Mouse (Mus musculus): ENCODE data around the gene Gm20721.
"Not testable (repeated sequence)": the region's sequence is repeated elsewhere in the genome, so short reads cannot be mapped to it uniquely, and the experiment has no call there.

Gm20721 gene

DNA sequence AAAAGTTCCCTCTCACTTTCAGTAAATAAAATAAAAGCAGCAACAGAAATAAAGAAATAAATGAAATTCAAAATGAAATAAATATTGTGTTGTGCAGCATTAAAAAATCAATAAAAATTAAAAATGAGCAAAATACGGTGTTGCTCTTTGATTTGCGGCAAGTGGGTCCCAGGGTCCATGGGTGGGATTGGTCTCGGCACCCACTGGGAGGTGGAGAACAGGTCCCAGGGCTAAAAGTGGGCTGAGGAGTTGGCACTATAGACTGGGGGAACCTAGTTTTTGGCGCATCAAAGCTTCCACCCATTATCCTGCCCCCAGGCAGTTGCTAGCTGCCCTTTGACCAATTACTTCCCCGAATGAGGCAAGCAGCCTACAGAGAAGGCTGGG, at the start of gene Gm20721:
Gene Gm20721, minus strand, starts transcription at position 101 of the 387 bp plus-strand sequence.
- DNase-seq: no peak

DNA sequence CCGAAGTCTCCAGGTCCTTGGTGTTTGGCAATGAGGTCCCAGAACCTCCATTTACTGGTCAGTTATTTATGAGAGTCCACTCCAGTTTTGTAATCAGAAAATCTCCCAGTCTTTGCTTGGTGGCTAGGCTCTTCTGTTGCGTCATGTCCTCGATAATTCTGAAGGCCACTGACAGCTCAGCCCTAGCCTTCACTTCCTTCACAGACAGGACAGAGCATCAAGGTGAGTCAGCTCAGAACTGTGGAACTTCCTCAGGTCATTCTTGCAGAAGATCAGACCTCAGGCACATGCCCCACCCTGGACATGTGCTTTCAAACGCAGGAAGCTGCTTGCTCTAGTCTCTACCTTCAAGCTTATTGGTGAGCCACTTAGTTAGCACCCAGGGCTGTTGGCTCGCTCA, 46.9 kb upstream of the Gm20721 start:
- no peak for DNase-seq

DNA sequence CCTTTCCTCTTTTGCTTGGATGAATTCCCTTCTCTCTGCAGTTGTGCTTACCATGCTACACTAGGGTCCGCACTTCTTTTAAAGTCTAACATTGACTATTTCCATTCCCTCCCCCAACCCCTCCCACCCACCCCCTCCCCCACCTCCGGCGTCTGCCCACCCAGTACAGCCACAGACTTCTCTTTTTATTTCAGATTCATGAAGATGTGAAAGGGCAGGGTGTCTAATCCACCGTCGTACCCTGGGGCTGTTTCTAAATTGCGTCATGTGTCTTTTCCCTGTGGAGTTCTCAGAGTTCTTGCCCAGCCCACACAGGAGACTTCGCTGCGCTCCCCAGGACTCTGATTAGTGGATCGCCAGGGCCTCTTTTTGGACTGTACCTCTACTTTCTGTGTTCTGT, 46.0 kb upstream of the Gm20721 start:
- no peak for DNase-seq

DNA sequence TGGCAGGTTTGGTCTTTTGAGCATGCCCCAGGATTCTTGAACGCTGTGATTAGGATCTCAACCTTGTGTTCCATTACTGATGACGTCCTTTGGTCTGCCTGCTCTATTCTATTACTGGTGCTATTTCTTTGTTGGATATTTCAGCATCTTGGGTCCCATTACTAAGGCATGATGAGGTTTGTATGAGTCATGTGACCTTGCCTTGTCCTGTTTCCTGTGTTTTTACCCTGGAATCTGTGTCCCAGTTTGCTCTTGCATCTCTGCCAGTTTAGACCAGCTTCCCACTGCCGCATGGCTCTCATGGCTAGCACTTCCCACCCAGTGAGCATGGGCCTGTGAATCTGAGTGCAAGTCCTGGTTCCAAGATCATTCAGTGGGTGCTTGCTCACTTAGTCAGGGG, 45.4 kb upstream of the Gm20721 start:
- DNase-seq: no peak

DNA sequence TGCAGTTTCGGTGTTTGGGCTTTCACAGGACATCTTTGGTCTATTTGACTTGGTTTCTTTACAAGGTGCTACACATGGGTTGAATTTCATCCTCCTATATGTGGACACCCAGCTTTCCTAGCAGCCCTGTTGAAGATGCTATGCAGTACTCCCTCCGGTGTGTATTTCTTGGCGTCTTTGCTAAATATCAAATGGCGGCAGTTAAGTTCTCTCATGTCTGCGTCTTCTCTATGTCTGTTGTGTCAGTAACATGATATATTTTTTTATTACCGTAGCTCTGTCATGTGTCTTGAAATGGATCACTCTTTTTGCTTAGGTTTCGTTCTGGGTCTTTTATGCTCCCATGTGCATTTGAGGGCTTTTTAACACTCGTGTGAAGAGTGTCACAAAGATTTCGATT, 34.5 kb upstream of the Gm20721 start:
- no peak for DNase-seq

DNA sequence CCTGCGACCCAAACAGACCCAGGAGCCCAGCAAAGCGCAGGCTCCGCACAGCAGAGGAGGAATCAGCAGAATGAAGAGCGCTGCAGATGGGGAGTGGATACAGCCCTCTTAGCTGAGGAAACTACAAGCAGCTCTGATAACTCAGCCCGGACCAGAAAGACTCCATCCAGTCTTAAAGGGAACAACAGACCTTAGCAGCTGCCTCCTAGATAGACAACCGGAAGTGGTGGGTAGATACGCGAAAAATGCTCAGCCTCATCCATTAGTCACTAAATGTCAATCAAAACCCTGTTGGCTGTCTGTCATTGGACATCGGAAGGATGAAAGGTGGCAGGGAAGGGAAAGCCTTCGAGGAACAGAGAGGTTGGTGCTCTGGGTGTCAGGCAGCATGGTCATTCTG, 20.1 kb upstream of the Gm20721 start:
- DNase-seq: no peak

DNA sequence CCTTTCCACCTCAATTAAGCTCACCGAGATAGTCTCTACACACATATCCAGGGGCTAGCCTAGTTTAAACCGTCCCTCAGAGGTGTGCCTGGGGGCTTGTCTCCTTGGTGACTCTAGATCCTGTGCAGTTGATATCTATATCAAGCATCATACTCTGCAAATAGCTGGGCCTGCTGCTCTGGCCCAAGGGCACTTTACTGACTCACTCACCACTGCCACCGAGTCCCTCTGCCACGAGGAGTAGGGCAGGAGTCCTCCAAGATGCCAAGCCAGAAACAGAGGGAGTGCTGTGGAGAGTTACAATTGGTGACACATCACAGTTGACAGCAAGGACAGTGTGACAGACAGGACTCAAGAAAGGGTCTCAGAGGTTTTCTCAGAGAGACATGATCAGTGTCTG, 13.1 kb upstream of the Gm20721 start:
- DNase-seq: no peak

DNA sequence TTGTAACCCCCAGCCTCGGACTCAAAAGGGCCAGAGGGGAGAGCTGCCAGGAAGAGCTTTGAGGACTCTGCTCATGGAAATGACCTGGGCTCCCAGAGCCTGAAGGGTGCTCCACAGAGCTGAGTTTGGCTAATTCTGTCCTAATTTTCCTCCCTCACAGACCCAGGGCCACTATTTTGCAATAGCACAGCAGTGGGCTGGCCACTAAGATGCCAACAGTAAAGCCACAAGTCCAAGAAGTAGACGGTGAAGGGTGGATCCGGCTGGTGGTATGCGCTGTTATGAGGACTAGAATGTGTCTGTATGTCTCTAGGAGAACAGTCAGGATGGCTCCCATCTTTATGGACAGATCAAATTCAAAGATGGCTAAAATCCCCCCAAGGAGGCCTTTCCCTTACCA, 12.0 kb upstream of the Gm20721 start:
- DNase-seq: no peak

DNA sequence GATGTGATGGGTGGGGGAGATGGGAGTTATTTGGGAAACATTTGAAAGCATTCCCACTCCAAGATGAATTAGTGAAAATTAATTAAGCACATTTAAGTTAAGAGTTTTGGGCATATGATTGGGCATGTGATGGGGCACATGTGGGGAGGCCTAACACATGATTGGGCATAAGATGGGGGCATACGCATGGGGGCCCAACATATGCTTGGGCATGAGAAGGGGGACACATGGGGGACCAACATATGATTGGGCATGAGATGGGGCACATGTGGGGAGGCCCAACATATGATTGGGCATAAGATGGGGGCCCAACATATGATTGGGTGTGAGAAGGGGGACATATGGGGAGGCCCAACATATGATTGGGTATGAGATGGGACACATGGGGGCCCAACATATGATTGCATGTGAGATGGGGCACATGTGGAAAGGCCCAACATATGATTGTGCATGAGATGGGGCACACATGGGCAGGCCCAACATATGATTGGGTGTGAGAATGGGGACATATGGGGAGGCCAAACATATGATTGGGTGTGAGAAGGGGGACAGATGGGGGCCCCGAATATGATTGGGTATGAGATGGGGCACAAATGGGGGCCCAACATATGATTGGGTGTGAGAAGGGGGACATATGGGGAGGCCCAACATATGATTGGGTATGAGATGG, 622 bp upstream of the Gm20721 start:
- DNase-seq: not testable (repeated sequence)

DNA sequence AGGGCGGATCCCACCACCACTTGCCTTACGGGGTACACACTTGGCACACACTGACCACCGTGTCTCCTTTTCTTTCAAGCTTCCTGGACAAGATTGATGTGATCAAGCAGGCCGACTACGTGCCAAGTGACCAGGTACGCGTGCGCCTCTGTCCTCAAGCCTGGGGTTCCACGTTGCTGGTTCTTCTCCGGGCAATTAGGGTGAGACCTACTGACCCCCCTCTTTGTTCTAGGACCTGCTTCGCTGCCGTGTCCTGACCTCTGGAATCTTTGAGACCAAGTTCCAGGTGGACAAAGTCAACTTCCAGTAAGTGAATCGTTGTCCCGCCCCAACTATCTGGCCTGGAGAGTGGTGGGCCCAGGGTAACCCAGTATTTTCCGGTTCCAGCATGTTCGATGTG, 1.5 kb downstream of the Gm20721 start:
- DNase-seq: no peak

DNA sequence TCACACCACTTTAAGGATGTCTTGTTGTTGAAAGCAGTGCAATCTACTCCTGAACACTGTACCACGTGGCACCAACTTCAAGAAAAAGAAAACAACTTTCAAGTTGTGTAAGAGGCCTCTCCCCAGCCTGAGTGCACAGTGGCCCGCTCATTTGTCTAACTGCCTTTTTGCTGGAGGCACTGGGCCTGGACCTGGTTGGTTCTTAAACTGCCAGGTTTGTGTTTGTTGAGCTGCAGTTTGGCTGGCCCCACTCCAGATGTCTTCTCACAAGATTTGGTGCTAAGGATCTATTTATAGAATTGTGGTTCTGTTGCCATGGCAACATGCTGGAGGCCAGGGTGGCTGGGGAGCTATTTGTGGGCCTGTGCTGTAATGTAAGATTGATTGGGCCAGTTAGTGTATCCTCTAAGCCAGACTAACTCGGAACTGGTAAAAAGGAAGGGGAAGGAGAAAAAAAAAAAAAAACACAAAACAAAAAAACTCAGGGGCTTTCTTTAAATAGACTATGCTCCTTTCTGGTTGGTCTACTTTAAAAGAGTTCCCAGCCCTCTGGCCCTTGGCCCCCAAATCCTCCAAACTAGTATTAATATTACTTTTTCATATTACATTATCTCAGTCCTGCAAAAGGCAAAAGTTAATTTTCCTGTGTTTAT, 2.4 kb downstream of the Gm20721 start:
- DNase-seq: peak; percentile 49

DNA sequence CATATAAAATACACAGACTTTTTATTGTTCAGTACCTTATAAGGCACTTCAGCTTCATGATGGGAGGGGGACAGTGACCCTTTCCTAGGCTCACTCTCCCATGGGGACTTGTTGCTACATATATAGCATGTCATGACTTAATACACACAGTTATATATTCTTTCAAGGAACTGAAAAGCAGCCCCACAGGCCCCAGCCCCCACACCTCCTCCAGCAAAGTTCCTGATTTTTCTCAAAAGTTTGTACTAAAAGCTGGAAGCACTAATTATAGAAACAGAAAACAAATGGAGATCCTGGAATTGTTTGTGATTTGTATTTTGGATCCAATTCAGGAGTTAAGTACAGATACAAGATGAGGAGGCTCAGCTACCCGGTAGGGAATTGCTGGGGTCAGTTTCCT, 2.9 kb downstream of the Gm20721 start:
- DNase-seq: no peak

DNA sequence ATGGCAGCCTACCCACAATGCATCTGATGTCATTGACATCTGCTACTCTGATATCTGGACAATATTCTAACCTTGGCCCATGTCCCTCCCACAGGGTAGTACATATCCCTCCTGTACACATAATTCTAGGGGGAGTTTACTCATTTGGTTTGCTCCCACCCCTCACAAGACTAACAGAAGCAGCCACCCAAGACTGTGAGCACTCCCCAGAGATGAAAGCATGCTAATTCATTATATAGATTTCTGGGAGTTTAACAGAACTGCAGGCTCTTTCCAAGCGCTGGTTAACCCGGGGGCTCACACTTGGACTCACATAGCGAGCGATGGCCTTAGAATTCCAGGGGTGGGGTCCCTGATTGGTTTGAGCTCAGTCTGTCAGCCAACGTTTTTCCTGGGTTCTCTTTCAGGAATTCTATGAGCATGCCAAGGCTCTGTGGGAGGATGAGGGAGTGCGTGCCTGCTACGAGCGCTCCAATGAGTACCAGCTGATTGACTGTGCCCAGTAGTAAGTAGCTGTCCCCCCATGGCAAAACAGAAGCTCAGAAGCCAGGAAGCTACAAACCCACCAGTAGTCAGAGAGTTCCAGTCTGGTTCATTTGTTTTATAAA, 3.6 kb downstream of the Gm20721 start:
- DNase-seq: no peak

DNA sequence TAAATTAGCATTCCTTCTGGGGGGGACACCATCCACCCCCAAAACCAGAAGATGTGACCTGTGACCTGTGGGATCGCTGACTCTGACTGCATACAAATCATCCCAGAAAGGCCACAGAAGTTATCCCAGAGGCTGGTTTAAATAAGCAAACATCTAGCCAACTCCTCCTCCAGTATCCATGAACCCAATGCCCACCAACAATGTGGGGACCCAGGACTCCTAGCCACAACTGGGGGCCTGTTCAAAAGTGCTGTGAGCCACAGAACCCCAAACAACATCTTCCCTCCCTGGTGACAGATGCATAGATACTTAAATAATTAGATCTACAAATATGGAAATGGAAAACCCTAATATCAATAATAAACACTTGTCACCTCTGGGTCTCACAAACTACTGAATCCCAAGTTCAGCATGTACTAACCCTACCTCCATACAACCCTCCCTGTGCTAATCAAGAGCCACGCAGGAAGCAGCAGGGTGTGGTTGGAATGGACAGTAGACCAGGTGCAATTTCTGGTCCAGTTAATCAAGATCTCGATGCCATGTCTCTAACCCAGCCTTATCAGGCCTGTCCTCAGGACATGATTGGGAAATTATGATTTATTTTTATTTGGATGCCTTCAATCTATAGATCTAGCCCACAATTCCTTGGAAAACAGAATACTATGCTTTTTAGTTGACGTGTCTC, 5.5 kb downstream of the Gm20721 start:
- no peak for DNase-seq

DNA sequence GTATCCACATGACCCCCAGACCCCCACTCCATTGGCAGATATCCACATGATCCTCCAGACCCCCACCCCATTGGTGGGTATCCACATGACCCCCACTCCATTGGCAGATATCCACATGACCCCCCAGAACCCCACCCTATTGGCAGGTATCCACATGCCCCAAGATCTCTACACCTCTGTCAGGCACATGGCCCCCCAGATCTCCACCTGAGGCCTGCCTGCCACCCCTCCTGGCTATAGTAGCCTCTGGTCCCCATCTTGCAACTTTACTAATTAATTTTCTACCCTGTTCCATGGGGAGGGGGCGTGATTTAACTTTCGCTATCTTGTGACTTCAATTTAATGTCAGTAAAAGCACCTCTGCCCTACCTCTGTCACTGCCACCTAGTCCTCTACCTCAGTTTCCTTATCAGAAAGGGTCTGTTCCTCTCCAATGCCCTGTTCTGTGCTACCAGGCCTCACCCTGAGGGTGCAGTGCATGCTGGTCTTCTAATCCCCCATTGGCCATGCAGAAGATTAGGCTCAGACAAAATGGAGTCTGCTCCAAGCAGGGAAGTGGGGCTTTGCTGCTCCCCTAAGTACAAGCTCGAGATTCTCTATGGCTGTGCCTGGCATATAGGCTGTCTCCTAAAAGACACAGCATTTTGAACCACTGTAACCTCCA, 6.2 kb downstream of the Gm20721 start:
- DNase-seq: no peak

DNA sequence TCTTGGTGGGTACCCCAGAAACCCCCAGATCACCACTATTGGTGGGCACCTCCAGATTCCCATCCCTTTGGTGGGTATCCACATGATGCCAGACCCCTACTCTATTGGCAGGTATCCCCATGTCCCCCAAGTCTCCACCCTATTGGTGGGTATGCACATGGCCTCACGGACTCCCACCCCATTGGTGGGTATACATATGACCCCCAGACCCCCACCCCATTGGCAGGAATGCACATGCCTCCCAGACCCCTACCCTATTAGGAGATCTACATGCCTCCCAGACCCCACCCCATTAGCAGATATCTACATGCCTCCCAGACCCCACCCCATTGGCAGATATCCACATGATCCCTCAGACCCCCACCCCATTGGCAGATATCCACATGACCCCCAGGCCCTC, 6.8 kb downstream of the Gm20721 start:
- DNase-seq: no peak

DNA sequence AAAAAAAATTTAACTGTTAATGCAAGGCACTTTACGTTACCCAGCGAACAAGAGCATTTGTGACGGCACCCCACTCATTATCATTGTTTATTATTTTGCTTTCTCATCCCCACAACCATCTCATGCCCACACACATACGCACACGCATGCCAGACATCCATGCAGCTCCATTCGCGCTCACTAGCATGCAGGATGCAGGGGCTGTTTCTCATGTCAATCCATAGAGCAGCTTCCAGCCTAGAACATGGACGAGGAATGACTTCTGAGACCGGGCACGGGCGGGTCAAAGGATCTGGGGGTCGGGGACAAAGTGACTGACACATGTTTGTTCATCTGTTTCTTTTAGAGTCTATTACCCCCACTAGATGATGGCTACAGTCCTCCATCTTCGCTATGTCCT, 9.2 kb downstream of the Gm20721 start:
- no peak for DNase-seq

DNA sequence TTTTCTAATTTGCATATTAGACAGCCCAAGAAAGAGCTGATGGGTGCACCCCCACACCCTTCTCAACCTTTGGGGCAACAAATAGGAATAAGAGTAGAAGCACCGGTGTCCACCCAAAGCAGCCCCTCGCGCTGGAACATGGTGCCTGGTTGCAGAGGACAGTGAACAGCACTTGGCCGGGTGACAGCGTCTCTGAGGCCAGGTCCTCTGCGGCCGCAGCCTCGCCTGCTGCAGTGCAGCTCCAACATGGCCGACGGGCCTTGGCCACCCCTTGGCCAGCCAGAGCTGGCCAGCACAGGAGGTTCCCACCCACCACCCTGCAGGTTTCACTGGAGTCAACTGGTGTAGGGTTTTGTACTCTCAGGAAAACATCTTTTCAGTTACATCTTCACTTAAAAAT, 12.1 kb downstream of the Gm20721 start:
- DNase-seq: no peak

DNA sequence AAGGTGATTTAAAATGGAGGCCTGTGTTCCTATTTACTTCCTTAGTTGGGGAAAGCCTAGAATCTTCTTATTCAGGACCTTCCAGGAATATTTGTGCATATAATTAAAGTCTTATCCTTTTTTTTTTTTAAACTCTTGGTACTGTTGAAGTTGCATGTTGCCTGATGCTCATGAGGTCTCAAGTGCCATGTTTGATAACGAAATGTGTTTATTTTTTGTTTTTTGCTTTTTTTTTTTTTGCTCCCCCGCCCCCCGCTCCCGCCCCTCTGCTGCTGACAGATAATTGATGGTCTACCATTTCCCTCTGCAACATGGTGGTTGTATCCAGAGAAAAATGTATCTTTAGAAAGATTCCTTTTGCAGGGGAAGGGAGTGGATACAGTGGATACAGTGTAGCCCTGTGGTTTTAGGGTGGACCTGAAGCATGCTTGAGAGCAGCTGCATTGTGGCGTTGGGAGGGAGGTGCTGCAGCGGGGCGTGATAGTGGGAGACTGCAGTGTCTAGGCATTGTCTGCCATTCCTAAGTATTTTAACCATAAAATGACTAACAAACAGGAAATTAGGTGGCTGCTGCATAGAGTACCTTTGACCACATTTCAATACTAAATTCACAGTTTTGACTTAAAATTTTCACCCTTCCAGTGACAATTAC, 13.1 kb downstream of the Gm20721 start:
- DNase-seq: no peak

DNA sequence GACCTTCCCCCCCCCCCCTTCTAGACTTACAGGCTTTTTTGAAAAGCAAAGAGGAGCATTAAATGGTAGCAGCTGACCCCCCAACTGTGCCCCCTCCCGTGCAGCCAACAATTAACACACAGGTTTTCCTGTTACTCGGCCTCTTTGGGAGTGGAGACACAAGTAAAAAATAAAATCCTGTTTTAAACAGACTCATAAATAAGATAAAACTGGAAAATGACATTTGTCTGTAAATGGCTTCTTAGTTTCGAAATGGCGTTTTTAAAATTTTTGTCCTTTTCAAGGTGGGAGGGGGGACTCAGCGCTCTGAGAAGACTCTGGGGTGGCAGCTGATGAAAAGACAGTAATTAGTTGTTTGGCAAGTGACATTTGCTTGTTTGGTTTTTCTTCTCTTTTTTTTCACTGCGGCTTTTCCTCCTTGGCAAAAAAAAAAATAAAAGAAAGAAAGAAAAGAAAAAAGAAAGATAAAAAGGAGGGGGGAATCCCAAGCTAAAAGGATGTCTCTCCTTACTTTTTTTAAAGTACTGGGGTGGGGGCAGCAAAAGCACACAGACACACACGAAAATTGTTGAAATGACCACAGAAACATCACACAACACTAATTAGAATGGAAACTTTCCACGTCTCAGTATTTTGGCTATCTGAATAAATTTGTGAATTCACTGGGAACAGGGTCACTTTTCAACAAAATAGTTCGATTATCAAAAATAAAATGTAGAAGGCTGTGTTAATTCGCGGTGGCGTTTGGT, 15.1 kb downstream of the Gm20721 start:
- DNase-seq: no peak

DNA sequence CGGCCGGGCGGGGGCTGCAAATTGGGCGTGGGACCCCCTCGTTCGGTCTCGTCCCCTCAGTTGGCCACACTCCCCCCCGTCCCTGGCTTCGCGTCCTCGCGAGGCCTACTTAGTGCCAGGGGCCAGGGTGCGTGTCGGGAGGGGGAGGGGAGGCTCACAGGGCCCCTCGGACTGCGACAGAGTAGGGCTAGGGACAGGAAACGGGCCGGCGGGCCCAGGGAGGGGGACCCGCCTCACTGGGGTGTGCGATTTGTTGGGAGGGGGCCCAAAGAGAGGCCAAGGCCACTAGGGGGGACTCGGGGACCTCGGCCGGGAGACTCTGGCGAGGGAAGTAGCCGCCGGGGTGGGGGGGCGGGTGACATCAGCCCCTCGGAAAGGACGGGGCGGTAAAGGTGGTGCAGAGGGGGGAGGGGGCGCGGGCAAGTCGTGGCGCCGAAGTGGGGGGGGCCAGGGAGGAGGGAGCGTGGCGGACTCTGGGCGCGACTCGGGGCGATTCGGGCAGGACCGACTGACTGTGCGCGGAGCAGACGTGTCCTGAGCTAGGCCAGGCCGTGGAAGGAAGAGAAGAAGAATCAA, 15.8 kb downstream of the Gm20721 start:
- peak; percentile 72 for DNase-seq
